Mouse (Mus musculus) lung, embryonic 15.5 days (tissue): ENCODE data around the gene Def6. TPM values are rescaled to one million over a fixed set of nuclear protein-coding genes. Genes with fewer than 3 reads are reported as not detected.
A peak's percentile ranks its signal among the peaks of the same experiment; 100 is the strongest.

Source experiments
- ATAC-seq: fragments of 200-750 bp; cut with Nextera tagmentation; 2 replicates; pipeline ENCODE4 v1.8.0; 2017; ENCODE audit warnings: moderate number of reproducible peaks, borderline replicate concordance; ENCODE audit not compliant: low FRiP score, low TSS enrichment; ENCODE audit errors: extremely low read depth
- H3K27ac ChIP-seq: fragments of 300-500 bp; sonication (generic); 2 replicates; pipeline ENCODE4 v1.5.1; 2015; ENCODE audit warnings: moderate library complexity, mild to moderate bottlenecking, inconsistent platforms
- H3K27me3 ChIP-seq: fragments of 300-500 bp; sonication (generic); 2 replicates; pipeline ENCODE4 v1.6.1; 2015; ENCODE audit warnings: inconsistent platforms
- H3K36me3 ChIP-seq: fragments of 300-500 bp; sonication (generic); 2 replicates; pipeline ENCODE4 v1.6.1; 2015; ENCODE audit warnings: inconsistent platforms
- H3K4me1 ChIP-seq: fragments of 300-500 bp; sonication (generic); 2 replicates; pipeline ENCODE4 v1.6.1; 2015; ENCODE audit warnings: inconsistent platforms
- H3K4me2 ChIP-seq: fragments of 300-500 bp; sonication (generic); 2 replicates; pipeline ENCODE4 v1.6.1; 2015; ENCODE audit warnings: inconsistent platforms, mild to moderate bottlenecking, moderate library complexity
- H3K4me3 ChIP-seq: fragments of 300-500 bp; sonication (generic); 2 replicates; pipeline ENCODE4 v1.5.1; 2015; ENCODE audit warnings: mild to moderate bottlenecking, inconsistent platforms
- H3K9ac ChIP-seq: fragments of 300-500 bp; sonication (generic); 2 replicates; pipeline ENCODE4 v1.6.1; 2015; ENCODE audit warnings: inconsistent platforms
- H3K9me3 ChIP-seq: fragments of 300-500 bp; sonication (generic); 2 replicates; pipeline ENCODE4 v1.6.1; 2016; ENCODE audit warnings: inconsistent platforms
- WGBS: fragments of 180-500 bp; shearing (Covaris S2); methylation state at CpG from one replicate; pipeline ENCODE4 v1.1.7; 2015; 5-methylcytosine and 5-hydroxymethylcytosine counted together
- polyA plus RNA-seq: library from polyadenylated mRNA; unstranded; fragments of >200 nt; fragmentation: Nextera tagmentation; extraction: Ambion mirVana; gene quantifications from 2 replicates; pipeline ENCODE4 v1.2.1, GENCODE M21; 2015

Def6 gene
- polyA plus RNA-seq, 1 experiment from 2014 or later: 7.8 TPM

- ATAC-seq: no peak
- Histone ChIP-seq H3K27ac (no peak overlapping the region), H3K9ac (no peak overlapping the region), H3K36me3 (peaks cover 5% of the 10 kb centered on the region; the same call in 1 of the 2 replicates), H3K4me1 (peaks cover 17% of the 10 kb centered on the region), H3K4me2 (no peak overlapping the region), H3K9me3 (no peaks in the 10 kb centered on the region), H3K27me3 (no peaks in the 10 kb centered on the region), H3K4me3 (no peak overlapping the region)
- 55% methylated on average over 11 of the region's 11 CpGs for WGBS
These were observed 54.2 kb downstream of the Def6 start for GRCm38 (mm10) chr17:28261795-28262194.

GRCm38 (mm10) chr17:28263181-28263894 is 55.8 kb downstream of the Def6 start:
- Histone ChIP-seq H3K4me2 (no peak overlapping the region), H3K9me3 (no peaks in the 10 kb centered on the region), H3K4me1 (peaks cover 10% of the 10 kb centered on the region; the same call in 1 of the 2 replicates), H3K9ac (no peak overlapping the region), H3K27me3 (no peaks in the 10 kb centered on the region), H3K4me3 (no peak overlapping the region), H3K36me3 (peaks cover 5% of the 10 kb centered on the region; the same call in 1 of the 2 replicates), H3K27ac (no peak overlapping the region)
- no peak for ATAC-seq
- WGBS: 48% methylated on average over 13 of the region's 13 CpGs

- ATAC-seq: no peak
These were observed 59.7 kb downstream of the Def6 start for GRCm38 (mm10) chr17:28267251-28267650.

GRCm38 (mm10) chr17:28270165-28270564 is 62.6 kb downstream of the Def6 start:
- Histone ChIP-seq H3K4me3 (no peak overlapping the region), H3K9me3 (no peaks in the 10 kb centered on the region), H3K27ac (peak overlapping the region; percentile 74), H3K9ac (no peak overlapping the region), H3K4me1 (peaks cover 34% of the 10 kb centered on the region), H3K4me2 (no peak overlapping the region), H3K27me3 (no peaks in the 10 kb centered on the region), H3K36me3 (no peaks in the 10 kb centered on the region)
- no peak for ATAC-seq
- WGBS: 30% methylated on average over 13 of the region's 13 CpGs

More at GRCm38 (mm10) chr17:28267251-28267650, 59.7 kb downstream of the Def6 start:
- H3K9me3 ChIP-seq: no peaks in the 10 kb centered on the region
- peaks cover 37% of the 10 kb centered on the region for H3K4me1 ChIP-seq
- WGBS: 79% methylated on average over 5 of the region's 5 CpGs
- no peaks in the 10 kb centered on the region for H3K36me3 ChIP-seq
- H3K27ac ChIP-seq: no peak overlapping the region
- no peak overlapping the region for H3K9ac ChIP-seq
- no peak overlapping the region for H3K4me3 ChIP-seq
- no peak overlapping the region for H3K4me2 ChIP-seq
- no peaks in the 10 kb centered on the region for H3K27me3 ChIP-seq

GRCm38 (mm10) chr17:28271537-28272266 is 64.1 kb downstream of the Def6 start:
- Histone ChIP-seq H3K4me1 (peaks cover 34% of the 10 kb centered on the region), H3K27me3 (no peaks in the 10 kb centered on the region), H3K9me3 (no peaks in the 10 kb centered on the region), H3K36me3 (no peaks in the 10 kb centered on the region), H3K4me3 (no peak overlapping the region), H3K9ac (peak overlapping the region; percentile 10; the same call in 1 of the 2 replicates), H3K27ac (peak overlapping the region; percentile 85), H3K4me2 (0 out of 2 replicates have a peak overlapping the region, but pooled peaks have one; percentile 4)
- peak; percentile 40 for ATAC-seq
- WGBS: 60% methylated on average over 12 of the region's 12 CpGs

- Histone ChIP-seq H3K27me3 (no peaks in the 10 kb centered on the region), H3K9me3 (no peaks in the 10 kb centered on the region), H3K4me1 (peaks cover 39% of the 10 kb centered on the region), H3K4me3 (no peak overlapping the region), H3K9ac (no peak overlapping the region), H3K4me2 (0 out of 2 replicates have a peak overlapping the region, but pooled peaks have one; percentile 4), H3K36me3 (no peaks in the 10 kb centered on the region), H3K27ac (peak overlapping the region; percentile 85)
- WGBS: 61% methylated on average over 9 of the region's 9 CpGs
- ATAC-seq: no peak
These were observed 64.7 kb downstream of the Def6 start for GRCm38 (mm10) chr17:28272281-28272680.

GRCm38 (mm10) chr17:28272837-28273236 is 65.3 kb downstream of the Def6 start:
- no peak for ATAC-seq
- H3K36me3 ChIP-seq: no peaks in the 10 kb centered on the region
- no peak overlapping the region for H3K9ac ChIP-seq
- peaks cover 45% of the 10 kb centered on the region for H3K4me1 ChIP-seq
- no peaks in the 10 kb centered on the region for H3K9me3 ChIP-seq
- H3K27me3 ChIP-seq: no peaks in the 10 kb centered on the region
- WGBS: 55% methylated on average over 6 of the region's 6 CpGs
- H3K27ac ChIP-seq: peak overlapping the region; percentile 85
- no peak overlapping the region for H3K4me2 ChIP-seq
- no peak overlapping the region for H3K4me3 ChIP-seq

- no peaks in the 10 kb centered on the region for H3K27me3 ChIP-seq
These were observed 67.2 kb downstream of the Def6 start for GRCm38 (mm10) chr17:28274739-28275138.

GRCm38 (mm10) chr17:28277226-28277625 is 69.6 kb downstream of the Def6 start:
- no peak overlapping the region for H3K9ac ChIP-seq
- H3K27ac ChIP-seq: peak overlapping the region; percentile 9; the same call in 1 of the 2 replicates
- H3K4me3 ChIP-seq: no peak overlapping the region
- 68% methylated on average over 14 of the region's 14 CpGs for WGBS
- H3K36me3 ChIP-seq: no peaks in the 10 kb centered on the region
- H3K27me3 ChIP-seq: no peaks in the 10 kb centered on the region
- no peak for ATAC-seq
- H3K4me2 ChIP-seq: no peak overlapping the region
- H3K9me3 ChIP-seq: no peaks in the 10 kb centered on the region
- H3K4me1 ChIP-seq: peaks cover 51% of the 10 kb centered on the region

More at GRCm38 (mm10) chr17:28274739-28275138, 67.2 kb downstream of the Def6 start:
- no peak overlapping the region for H3K4me3 ChIP-seq
- no peak overlapping the region for H3K4me2 ChIP-seq
- no peaks in the 10 kb centered on the region for H3K9me3 ChIP-seq
- no peak overlapping the region for H3K9ac ChIP-seq
- no peak for ATAC-seq
- H3K4me1 ChIP-seq: peaks cover 55% of the 10 kb centered on the region
- 74% methylated on average over 3 of the region's 3 CpGs for WGBS
- no peak overlapping the region for H3K27ac ChIP-seq
- H3K36me3 ChIP-seq: no peaks in the 10 kb centered on the region

GRCm38 (mm10) chr17:28277721-28278120 is 70.1 kb downstream of the Def6 start:
- Histone ChIP-seq H3K9ac (no peak overlapping the region), H3K36me3 (no peaks in the 10 kb centered on the region), H3K4me3 (no peak overlapping the region), H3K27ac (peak overlapping the region; percentile 9; the same call in 1 of the 2 replicates), H3K4me2 (no peak overlapping the region), H3K4me1 (peaks cover 46% of the 10 kb centered on the region), H3K27me3 (no peaks in the 10 kb centered on the region), H3K9me3 (no peaks in the 10 kb centered on the region)
- no peak for ATAC-seq
- 53% methylated on average over 10 of the region's 10 CpGs for WGBS

GRCm38 (mm10) chr17:28278156-28278555 is 70.6 kb downstream of the Def6 start:
- no peaks in the 10 kb centered on the region for H3K27me3 ChIP-seq
- no peak for ATAC-seq
- no peak overlapping the region for H3K4me3 ChIP-seq
- H3K27ac ChIP-seq: no peak overlapping the region
- H3K9ac ChIP-seq: no peak overlapping the region
- peaks cover 45% of the 10 kb centered on the region for H3K4me1 ChIP-seq
- H3K36me3 ChIP-seq: no peaks in the 10 kb centered on the region
- no peak overlapping the region for H3K4me2 ChIP-seq
- WGBS: 80% methylated on average over 3 of the region's 3 CpGs
- H3K9me3 ChIP-seq: no peaks in the 10 kb centered on the region
